In the genomic region with DNA sequence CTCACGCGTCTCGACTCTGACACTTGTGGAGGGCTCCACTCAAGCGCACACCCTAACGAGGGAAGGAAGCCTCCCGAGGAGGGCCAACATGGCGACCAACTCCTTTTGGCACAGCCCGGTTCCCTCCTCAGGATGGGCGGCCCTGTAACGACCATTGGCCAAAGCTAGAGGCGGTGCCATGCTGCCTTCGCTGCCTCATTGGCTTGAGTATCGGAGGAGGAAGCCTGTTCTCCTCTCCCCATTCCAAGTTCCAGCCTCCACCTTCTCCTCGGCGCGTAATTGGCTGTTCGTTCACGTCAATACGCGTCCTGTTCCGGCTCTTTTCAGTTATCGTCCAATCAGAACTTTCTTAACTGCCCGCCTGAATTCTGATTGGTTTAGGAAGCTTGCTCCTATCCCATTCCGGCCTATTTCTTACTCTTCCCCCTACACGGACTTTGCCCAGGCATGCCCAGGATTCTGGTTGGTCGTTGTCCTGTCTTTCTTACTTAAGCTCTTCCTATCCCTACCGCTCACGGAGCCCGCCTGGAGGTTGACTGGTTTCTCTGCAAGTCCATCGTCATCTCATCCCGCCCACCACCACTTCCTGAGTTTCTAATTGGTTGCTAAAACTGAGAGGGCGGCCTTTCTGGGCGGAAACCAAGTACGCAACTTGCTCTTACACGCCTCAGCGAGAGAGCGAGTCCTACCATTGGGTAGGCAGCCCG, we compare ENCODE assay signal across 8 mouse cellular contexts. TPM values are rescaled to one million over a fixed set of nuclear protein-coding genes. Genes with fewer than 3 reads are reported as not detected.
DNase-seq lines count a peak whose midpoint lies in the region; ATAC-seq and TF ChIP-seq lines count a peak whose summit lies in the region.

Sp1 (plus strand) TSS at position 655 of the 707 bp plus-strand sequence.

- H3K9ac ChIP-seq in CH12.LX (ENCODE audit: insufficient read depth, low read depth), result peak within 1 kb of the TSS; percentile 100
- H3K9ac ChIP-seq in forebrain, embryonic 11.5 days (ENCODE audit: low read length), result peak within 1 kb of the TSS; percentile 94
- peak within 1 kb of the TSS; percentile 90 for H3K9ac ChIP-seq in heart, embryonic 16.5 days (ENCODE audit: low read length)
- peak within 1 kb of the TSS; percentile 88 for H3K9ac ChIP-seq in liver, embryonic 15.5 days
- peak within 1 kb of the TSS; percentile 97 for H3K9ac ChIP-seq in neural tube, embryonic 12.5 days

- TF ChIP-seq RAD21 in CH12.LX (IDR thresholded peaks at IDR 0.05; ENCODE audit: low read depth, low read length), result no peak; the same call in 1 of the 2 replicates

- in situ Hi-C loops in CH12.LX (cut with MboI; ENCODE audit: low pct_ligation_motif_present, low pct_unique_long_range_greater_than_20kb, low sequenced_read_pairs), result no loop called here

- peaks cover 17 to 45% of the 10 kb centered on the region in 2 experiments for H3K4me1 ChIP-seq in CH12.LX (ENCODE audit: control insufficient read depth in 1 of 2, insufficient read depth in 2 of 2)
- H3K4me1 ChIP-seq in forebrain, embryonic 11.5 days (replicated peaks; ENCODE audit: control insufficient read depth, insufficient read depth, low read length), result peaks cover 9% of the 10 kb centered on the region
- peaks cover 33% of the 10 kb centered on the region for H3K4me1 ChIP-seq in heart, embryonic 16.5 days (ENCODE audit: control insufficient read depth, insufficient read depth, low read length)
- H3K4me1 ChIP-seq in liver, embryonic 15.5 days (replicated peaks), result peaks cover 72% of the 10 kb centered on the region
- H3K4me1 ChIP-seq in neural tube, embryonic 12.5 days, result peaks cover 32% of the 10 kb centered on the region

- peak; percentile 98 for ATAC-seq in forebrain, embryonic 11.5 days (replicated peaks; ENCODE audit: low FRiP score)
- peak; percentile 90 for ATAC-seq in heart, embryonic 16.5 days (replicated peaks; ENCODE audit: extremely low read depth, insufficient read depth, low FRiP score)
- peak; percentile 89 for ATAC-seq in liver, embryonic 15.5 days (ENCODE audit: insufficient read depth)
- ATAC-seq in neural tube, embryonic 12.5 days (ENCODE audit: low FRiP score, low read depth), result peak; percentile 99

- H3K4me2 ChIP-seq in CH12.LX (ENCODE audit: insufficient read depth, low read depth, poor library complexity, severe bottlenecking), result peak within 1 kb of the TSS; percentile 77
- H3K4me2 ChIP-seq in forebrain, embryonic 11.5 days (ENCODE audit: low read depth, low read length, severe bottlenecking), result peak within 1 kb of the TSS; percentile 74
- H3K4me2 ChIP-seq in heart, embryonic 16.5 days (ENCODE audit: low read depth, low read length), result peak within 1 kb of the TSS; percentile 65
- peak within 1 kb of the TSS; percentile 78 for H3K4me2 ChIP-seq in liver, embryonic 15.5 days
- peak within 1 kb of the TSS; percentile 61 for H3K4me2 ChIP-seq in neural tube, embryonic 12.5 days (replicated peaks)

- peak within 1 kb of the TSS; percentile 95 for H3K27ac ChIP-seq in CH12.LX (ENCODE audit: insufficient read depth, low read depth)
- peak within 1 kb of the TSS; percentile 99 for H3K27ac ChIP-seq in forebrain, embryonic 11.5 days (ENCODE audit: low read depth, low read length)
- H3K27ac ChIP-seq in heart, embryonic 16.5 days (ENCODE audit: low read length), result peak within 1 kb of the TSS; percentile 99
- peak within 1 kb of the TSS; percentile 99 for H3K27ac ChIP-seq in liver, embryonic 15.5 days (replicated peaks)
- peak within 1 kb of the TSS; percentile 92 for H3K27ac ChIP-seq in neural tube, embryonic 12.5 days

- dilution Hi-C loops in CH12.LX (cut with MboI; ENCODE audit: extremely low pct_ligation_motif_present, extremely low pct_unique_long_range_greater_than_20kb, low sequenced_read_pairs), result no loop called here

- H3K27me3 ChIP-seq in CH12.LX (replicated peaks), result no peaks in the 10 kb centered on the region
- no peaks in the 10 kb centered on the region for H3K27me3 ChIP-seq in forebrain, embryonic 11.5 days (ENCODE audit: control insufficient read depth, insufficient read depth, low read length)
- H3K27me3 ChIP-seq in heart, embryonic 16.5 days (ENCODE audit: control insufficient read depth, insufficient read depth, low read length), result no peaks in the 10 kb centered on the region
- no peaks in the 10 kb centered on the region for H3K27me3 ChIP-seq in liver, embryonic 15.5 days
- no peaks in the 10 kb centered on the region for H3K27me3 ChIP-seq in neural tube, embryonic 12.5 days (replicated peaks)

- TF ChIP-seq CTCF in CH12.LX (conservative IDR thresholded peaks at IDR 0.05 in 1 of 2, IDR thresholded peaks at IDR 0.05 in 1 of 2; ENCODE audit: low read depth in 2 of 2, low read length in 2 of 2), result no peak

- TF ChIP-seq POLR2A in CH12.LX (IDR thresholded peaks at IDR 0.05; ENCODE audit: low read depth, low read length), result peak; percentile 97

- H3K9me3 ChIP-seq in CH12.LX (replicated peaks; ENCODE audit: low read length), result no peaks in the 10 kb centered on the region
- no peaks in the 10 kb centered on the region for H3K9me3 ChIP-seq in forebrain, embryonic 11.5 days (ENCODE audit: control insufficient read depth, low read length)
- H3K9me3 ChIP-seq in heart, embryonic 16.5 days (replicated peaks; ENCODE audit: control insufficient read depth, low read length), result no peaks in the 10 kb centered on the region
- no peaks in the 10 kb centered on the region for H3K9me3 ChIP-seq in liver, embryonic 15.5 days (replicated peaks)
- no peaks in the 10 kb centered on the region for H3K9me3 ChIP-seq in neural tube, embryonic 12.5 days

- DNase-seq in CH12.LX (ENCODE audit: extremely low read depth), result peak; percentile 100
- peak; percentile 100 for DNase-seq in c-Kit-positive CD71-positive TER-119-negative erythroid progenitor cells, embryonic 14.5 days (ENCODE audit: low read depth)
- peak; percentile 97 for DNase-seq in forebrain, embryonic 11.5 days (ENCODE audit: low spot score)
- peak; percentile 97 to 100 for DNase-seq in kidney, postnatal 36 days
- peak; percentile 100 for DNase-seq in telencephalon, adult 2 months (ENCODE audit: low read depth, low spot score)

- peak within 1 kb of the TSS; percentile 64 to 80 (median 64) for H3K4me3 ChIP-seq in CH12.LX (replicated peaks in 1 of 3; ENCODE audit: low read depth in 2 of 3, low read length in 2 of 3, poor library complexity in 1 of 3)
- peak within 1 kb of the TSS; percentile 61 for H3K4me3 ChIP-seq in forebrain, embryonic 11.5 days (ENCODE audit: low read depth, low read length)
- peak within 1 kb of the TSS; percentile 68 for H3K4me3 ChIP-seq in heart, embryonic 16.5 days (ENCODE audit: low read length)
- H3K4me3 ChIP-seq in liver, embryonic 15.5 days (replicated peaks), result peak within 1 kb of the TSS; percentile 79
- H3K4me3 ChIP-seq in neural tube, embryonic 12.5 days, result peak within 1 kb of the TSS; percentile 92

- no peak for TF ChIP-seq EP300 in CH12.LX (IDR thresholded peaks at IDR 0.05; ENCODE audit: low read length)

- H3K79me2 ChIP-seq in CH12.LX (replicated peaks; ENCODE audit: control insufficient read depth, extremely low read depth, insufficient read depth, poor library complexity, severe bottlenecking), result peaks cover 34% of the 10 kb centered on the region

- H3K36me3 ChIP-seq in CH12.LX (replicated peaks in 1 of 2; ENCODE audit: control insufficient read depth in 1 of 2, insufficient read depth in 1 of 2, low read length in 1 of 2), result peaks cover 23 to 34% of the 10 kb centered on the region in 2 experiments
- H3K36me3 ChIP-seq in forebrain, embryonic 11.5 days (ENCODE audit: control insufficient read depth, insufficient read depth, low read length), result peaks cover 23% of the 10 kb centered on the region
- H3K36me3 ChIP-seq in heart, embryonic 16.5 days (ENCODE audit: control insufficient read depth, insufficient read depth), result peaks cover 26% of the 10 kb centered on the region
- H3K36me3 ChIP-seq in liver, embryonic 15.5 days (replicated peaks), result peaks cover 35% of the 10 kb centered on the region
- peaks cover 30% of the 10 kb centered on the region for H3K36me3 ChIP-seq in neural tube, embryonic 12.5 days

- under 1% methylated on average over 38 of the region's 38 CpGs for WGBS in forebrain, embryonic 11.5 days
- WGBS in heart, embryonic 16.5 days, result under 1% methylated on average over 38 of the region's 38 CpGs
- under 1% methylated on average over 38 of the region's 38 CpGs for WGBS in liver, embryonic 15.5 days (ENCODE audit: insufficient replicate concordance)
- WGBS in neural tube, embryonic 12.5 days, result under 1% methylated on average over 38 of the region's 38 CpGs

TF ChIP-seq in CH12.LX, 34 proteins besides CTCF, POLR2A, EP300 and RAD21 (continues in another document):
- TF ChIP-seq ZNF384 (IDR thresholded peaks at IDR 0.05; ENCODE audit: low read depth, low read length), result no peak
- peak; percentile 34; the same call in 1 of the 2 replicates for TF ChIP-seq IRF4 (IDR thresholded peaks at IDR 0.05; ENCODE audit: low read depth, low read length)
- TF ChIP-seq ZC3H11A (IDR thresholded peaks at IDR 0.05; ENCODE audit: low read depth, low read length), result no peak
- TF ChIP-seq SMC3 (IDR thresholded peaks at IDR 0.05; ENCODE audit: low read depth, low read length), result no peak
- TF ChIP-seq RCOR1 (conservative IDR thresholded peaks at IDR 0.05; ENCODE audit: low read depth, low read length), result no peak; the same call in 1 of the 2 replicates
- peak; percentile 77 for TF ChIP-seq SIN3A (IDR thresholded peaks at IDR 0.05; ENCODE audit: low read length)
- peak; percentile 42; the same call in 1 of the 2 replicates for TF ChIP-seq UBTF (IDR thresholded peaks at IDR 0.05; ENCODE audit: low read depth, low read length)
- no peak for TF ChIP-seq JUND (conservative IDR thresholded peaks at IDR 0.05; ENCODE audit: low read depth, low read length)
- TF ChIP-seq KAT2A (IDR thresholded peaks at IDR 0.05; ENCODE audit: insufficient replicate concordance, low read length), result peak; percentile 77; the same call in 1 of the 2 replicates
- peak; percentile 93 for TF ChIP-seq MAX (IDR thresholded peaks at IDR 0.05; ENCODE audit: low read length)
- no peak for TF ChIP-seq MAFK (IDR thresholded peaks at IDR 0.05; ENCODE audit: insufficient replicate concordance, low read length)
- peak; percentile 98 for TF ChIP-seq CHD2 (IDR thresholded peaks at IDR 0.05; ENCODE audit: low read length)
- no peak for TF ChIP-seq CHD1 (IDR thresholded peaks at IDR 0.05; ENCODE audit: low read depth, low read length)
- no peak for TF ChIP-seq BHLHE40 (IDR thresholded peaks at IDR 0.05; ENCODE audit: low read depth, low read length)
- peak; percentile 89 for TF ChIP-seq TCF12 (IDR thresholded peaks at IDR 0.05; ENCODE audit: low read depth, low read length)

RNA-seq across cellular contexts. Expression of gene Sp1, which starts in this region (rescaled TPM):
- 23.3 and 23.5 TPM in 2 replicates for total RNA-seq in CH12.LX (2012; rRNA removed)
- 22.3 and 27.1 TPM in 2 replicates for total RNA-seq in CH12.LX (2014; rRNA removed)
- 25.6 and 31.8 TPM in 2 replicates for polyA plus RNA-seq in CH12.LX (2012; ENCODE audit: insufficient read length, low read depth)
- polyA plus RNA-seq in forebrain, embryonic 11.5 days (2014; fragmentation: Nextera tagmentation; extraction: Ambion mirVana), result 12.2 and 12.5 TPM in 2 replicates
- polyA plus RNA-seq in heart, embryonic 16.5 days (2015; fragmentation: Nextera tagmentation; extraction: Ambion mirVana), result 5.0 and 5.5 TPM in 2 replicates
- 3.5 and 3.7 TPM in 2 replicates for polyA plus RNA-seq in liver, embryonic 15.5 days (2015; fragmentation: Nextera tagmentation; extraction: Ambion mirVana)
- polyA plus RNA-seq in neural tube, embryonic 12.5 days (2016; fragmentation: Nextera tagmentation; extraction: Ambion mirVana), result 6.9 and 7.7 TPM in 2 replicates

Comparison
In these comparisons a context has a peak if more than half of its experiments do, and no peak if none do; other contexts are left out.
1. Peak in every context shown above with its lines: DNase-seq, ATAC-seq, H3K4me3 ChIP-seq and H3K27ac ChIP-seq.